Mouse (Mus musculus): ENCODE results near the gene Myt1. TPM values are rescaled to one million over a fixed set of nuclear protein-coding genes. Genes with fewer than 3 reads are reported as not detected.

The Myt1 gene
- total and polyA plus RNA-seq, 2 experiments from 2014 or later: 6.7 to 55.0 TPM

GRCm38 (mm10) chr2:181764600-181764999 lies 1.5 kb downstream of the Myt1 start:
- TF ChIP-seq CTCF (IDR thresholded peaks at IDR 0.05; ENCODE audit: low read depth): no peak
- H3K9ac ChIP-seq: peak overlapping the region; percentile 19
- no peaks in the 10 kb centered on the region for H3K36me3 ChIP-seq (ENCODE audit: insufficient read depth)
- no peak overlapping the region for H3K4me3 ChIP-seq (ENCODE audit: low read depth, low read length)
- WGBS: under 1% methylated on average over 10 of the region's 10 CpGs
- H3K27ac ChIP-seq (ENCODE audit: low read depth, low read length): peak overlapping the region; percentile 40; the same call in 1 of the 2 replicates
- peaks cover 25% of the 10 kb centered on the region for H3K4me1 ChIP-seq (ENCODE audit: insufficient read depth)
- peak; percentile 42 for DNase-seq
- peak overlapping the region; percentile 26; the same call in 1 of the 2 replicates for H3K4me2 ChIP-seq (ENCODE audit: low read depth)
- peak; percentile 47 for ATAC-seq
- H3K27me3 ChIP-seq (ENCODE audit: insufficient read depth, low read length): no peaks in the 10 kb centered on the region
- no peaks in the 10 kb centered on the region for H3K9me3 ChIP-seq (ENCODE audit: low read length)

GRCm38 (mm10) chr2:181765251-181765650 lies 2.1 kb downstream of the Myt1 start:
- no peak for ATAC-seq
- Histone ChIP-seq H3K9ac (peak overlapping the region; percentile 19; the same call in 1 of the 2 replicates), H3K4me2 (ENCODE audit: low read depth) (peak overlapping the region; percentile 11), H3K4me1 (ENCODE audit: insufficient read depth) (peaks cover 32% of the 10 kb centered on the region), H3K9me3 (ENCODE audit: low read length) (no peaks in the 10 kb centered on the region), H3K27me3 (ENCODE audit: insufficient read depth, low read length) (no peaks in the 10 kb centered on the region), H3K36me3 (ENCODE audit: insufficient read depth) (no peaks in the 10 kb centered on the region), H3K4me3 (ENCODE audit: low read depth, low read length) (no peak overlapping the region), H3K27ac (ENCODE audit: low read depth, low read length) (peak overlapping the region; percentile 68)
- TF ChIP-seq CTCF (IDR thresholded peaks at IDR 0.05; ENCODE audit: low read depth): no peak
- WGBS: 15% methylated on average over 4 of the region's 4 CpGs
- peak; percentile 20 for DNase-seq

GRCm38 (mm10) chr2:181766672-181767557 lies 3.8 kb downstream of the Myt1 start:
- Histone ChIP-seq H3K4me1 (ENCODE audit: insufficient read depth) (peaks cover 32% of the 10 kb centered on the region), H3K4me3 (ENCODE audit: low read depth, low read length) (peak overlapping the region; percentile 49)
- 5% methylated on average over 14 of the region's 14 CpGs for WGBS

GRCm38 (mm10) chr2:181768451-181768850 lies 5.3 kb downstream of the Myt1 start:
- H3K4me1 ChIP-seq (ENCODE audit: insufficient read depth): peaks cover 29% of the 10 kb centered on the region
- 0 out of 2 replicates have a peak overlapping the region, but pooled peaks have one; percentile 4 for H3K9ac ChIP-seq
- no peak overlapping the region for H3K27ac ChIP-seq (ENCODE audit: low read depth, low read length)

More at GRCm38 (mm10) chr2:181766672-181767557, 3.8 kb downstream of the Myt1 start:
- no peak for TF ChIP-seq CTCF (IDR thresholded peaks at IDR 0.05; ENCODE audit: low read depth)
- Histone ChIP-seq H3K9me3 (ENCODE audit: low read length) (no peaks in the 10 kb centered on the region), H3K9ac (peak overlapping the region; percentile 62), H3K27ac (ENCODE audit: low read depth, low read length) (peak overlapping the region; percentile 82), H3K36me3 (ENCODE audit: insufficient read depth) (no peaks in the 10 kb centered on the region), H3K4me2 (ENCODE audit: low read depth) (peak overlapping the region; percentile 72), H3K27me3 (ENCODE audit: insufficient read depth, low read length) (no peaks in the 10 kb centered on the region)
- DNase-seq: peak; percentile 79
- ATAC-seq: peak; percentile 81

GRCm38 (mm10) chr2:181769397-181769796 lies 6.3 kb downstream of the Myt1 start:
- Histone ChIP-seq H3K9me3 (ENCODE audit: low read length) (no peaks in the 10 kb centered on the region), H3K27ac (ENCODE audit: low read depth, low read length) (no peak overlapping the region), H3K4me2 (ENCODE audit: low read depth) (peak overlapping the region; percentile 72), H3K36me3 (ENCODE audit: insufficient read depth) (no peaks in the 10 kb centered on the region), H3K4me3 (ENCODE audit: low read depth, low read length) (peak overlapping the region; percentile 26; the same call in 1 of the 2 replicates), H3K4me1 (ENCODE audit: insufficient read depth) (peaks cover 22% of the 10 kb centered on the region), H3K27me3 (ENCODE audit: insufficient read depth, low read length) (no peaks in the 10 kb centered on the region), H3K9ac (peak overlapping the region; percentile 31; the same call in 1 of the 2 replicates)
- 45% methylated on average over 2 of the region's 2 CpGs for WGBS
- ATAC-seq (no peak), DNase-seq (no peak)
- no peak for TF ChIP-seq CTCF (IDR thresholded peaks at IDR 0.05; ENCODE audit: low read depth)

More at GRCm38 (mm10) chr2:181768451-181768850, 5.3 kb downstream of the Myt1 start:
- no peak for DNase-seq
- H3K4me3 ChIP-seq (ENCODE audit: low read depth, low read length): peak overlapping the region; percentile 26; the same call in 1 of the 2 replicates
- no peaks in the 10 kb centered on the region for H3K36me3 ChIP-seq (ENCODE audit: insufficient read depth)
- no peaks in the 10 kb centered on the region for H3K27me3 ChIP-seq (ENCODE audit: insufficient read depth, low read length)
- no peak for TF ChIP-seq CTCF (IDR thresholded peaks at IDR 0.05; ENCODE audit: low read depth)
- H3K9me3 ChIP-seq (ENCODE audit: low read length): no peaks in the 10 kb centered on the region
- no peak for ATAC-seq
- H3K4me2 ChIP-seq (ENCODE audit: low read depth): peak overlapping the region; percentile 72

- Histone ChIP-seq H3K4me1 (ENCODE audit: insufficient read depth) (peaks cover 22% of the 10 kb centered on the region), H3K9ac (no peak overlapping the region), H3K4me3 (ENCODE audit: low read depth, low read length) (no peak overlapping the region), H3K27me3 (ENCODE audit: insufficient read depth, low read length) (no peaks in the 10 kb centered on the region), H3K27ac (ENCODE audit: low read depth, low read length) (no peak overlapping the region), H3K36me3 (ENCODE audit: insufficient read depth) (no peaks in the 10 kb centered on the region), H3K9me3 (ENCODE audit: low read length) (no peaks in the 10 kb centered on the region), H3K4me2 (ENCODE audit: low read depth) (0 out of 2 replicates have a peak overlapping the region, but pooled peaks have one; percentile 5)
- DNase-seq (no peak), ATAC-seq (peak; percentile 47; the same call in 1 of the 2 replicates)
- no peak for TF ChIP-seq CTCF (IDR thresholded peaks at IDR 0.05; ENCODE audit: low read depth)
- 44% methylated on average over 2 of the region's 2 CpGs for WGBS
Observed at GRCm38 (mm10) chr2:181773203-181773602, 10.1 kb downstream of the Myt1 start.

- no peaks in the 10 kb centered on the region for H3K9me3 ChIP-seq (ENCODE audit: low read length)
- no peak overlapping the region for H3K9ac ChIP-seq
- DNase-seq: no peak
- H3K4me2 ChIP-seq (ENCODE audit: low read depth): no peak overlapping the region
- no peaks in the 10 kb centered on the region for H3K36me3 ChIP-seq (ENCODE audit: insufficient read depth)
- 0 out of 2 replicates have a peak, but pooled peaks have one; percentile 20 for ATAC-seq
- 59% methylated on average over 1 of the region's 1 CpGs for WGBS
- H3K27ac ChIP-seq (ENCODE audit: low read depth, low read length): no peak overlapping the region
- peaks cover 5% of the 10 kb centered on the region; the same call in 1 of the 2 replicates for H3K4me1 ChIP-seq (ENCODE audit: insufficient read depth)
- H3K4me3 ChIP-seq (ENCODE audit: low read depth, low read length): no peak overlapping the region
- no peaks in the 10 kb centered on the region for H3K27me3 ChIP-seq (ENCODE audit: insufficient read depth, low read length)
- no peak for TF ChIP-seq CTCF (IDR thresholded peaks at IDR 0.05; ENCODE audit: low read depth)
Observed at GRCm38 (mm10) chr2:181775786-181776185, 12.7 kb downstream of the Myt1 start.
